Mouse (Mus musculus) bone marrow, adult 2 months (tissue): ENCODE data around the gene Zmynd10. TPM values are rescaled to one million over a fixed set of nuclear protein-coding genes. Genes with fewer than 3 reads are reported as not detected.
A peak's percentile ranks its signal among the peaks of the same experiment; 100 is the strongest.
"Not testable (repeated sequence)": the region's sequence is repeated elsewhere in the genome, so short reads cannot be mapped to it uniquely, and the experiment has no call there.

Experiments used
- H3K27ac ChIP-seq: fragments of 200-500 bp; 2 replicates; pipeline ENCODE4 v1.5.1; 2012; ENCODE audit warnings: low read depth, mild to moderate bottlenecking, control low read depth, inconsistent platforms, low read length; ENCODE audit not compliant: control insufficient read depth, poor library complexity, insufficient read depth
- H3K4me1 ChIP-seq: fragments of 200-500 bp; 2 replicates; pipeline ENCODE4 v1.6.1; 2011; ENCODE audit warnings: low read length; ENCODE audit not compliant: control insufficient read depth, insufficient read depth
- H3K4me3 ChIP-seq: fragments of 200-500 bp; replicated peaks from 2 replicates; pipeline ENCODE3; 2011; ENCODE audit warnings: mild to moderate bottlenecking, low read depth, low read length, control low read depth; ENCODE audit not compliant: control insufficient read depth
- CTCF ChIP-seq: fragments of 200-500 bp; IDR thresholded peaks from 2 replicates; pipeline ENCODE4 v1.5.1; 2011; ENCODE audit warnings: low read length, control low read depth; ENCODE audit not compliant: control insufficient read depth, insufficient read depth
- POLR2A ChIP-seq: fragments of 200-500 bp; IDR thresholded peaks from 2 replicates; pipeline ENCODE4 v1.6.1; 2011; ENCODE audit warnings: low read depth, mild to moderate bottlenecking, control low read depth, low read length, borderline replicate concordance; ENCODE audit not compliant: control insufficient read depth
- WGBS: fragments of 180-500 bp; shearing (Covaris S2); methylation state at CpG from one replicate; pipeline ENCODE4 v1.1.7; 2018; 5-methylcytosine and 5-hydroxymethylcytosine counted together
- polyA plus RNA-seq: library from polyadenylated mRNA; stranded (reverse); fragments of >200 nt; gene quantifications from 2 replicates; pipeline ENCODE4 v1.2.4, GENCODE M21; 2011; ENCODE audit warnings: low replicate concordance; ENCODE audit not compliant: missing spikeins, insufficient read depth, insufficient read length

The Zmynd10 gene
- polyA plus RNA-seq, 1 experiment, result not detected

GRCm38 (mm10) chr9:107555031-107555457 lies 7.9 kb downstream of the Zmynd10 start:
- peak overlapping the region; percentile 98 for H3K27ac ChIP-seq
- TF ChIP-seq CTCF (no peak), POLR2A (0 out of 2 replicates have a peak, but pooled peaks have one; percentile 35)
- under 1% methylated on average over 23 of the region's 23 CpGs for WGBS
- H3K4me1 ChIP-seq, result peaks cover 12% of the 10 kb centered on the region
- H3K4me3 ChIP-seq, result peak overlapping the region; percentile 94

DNA sequence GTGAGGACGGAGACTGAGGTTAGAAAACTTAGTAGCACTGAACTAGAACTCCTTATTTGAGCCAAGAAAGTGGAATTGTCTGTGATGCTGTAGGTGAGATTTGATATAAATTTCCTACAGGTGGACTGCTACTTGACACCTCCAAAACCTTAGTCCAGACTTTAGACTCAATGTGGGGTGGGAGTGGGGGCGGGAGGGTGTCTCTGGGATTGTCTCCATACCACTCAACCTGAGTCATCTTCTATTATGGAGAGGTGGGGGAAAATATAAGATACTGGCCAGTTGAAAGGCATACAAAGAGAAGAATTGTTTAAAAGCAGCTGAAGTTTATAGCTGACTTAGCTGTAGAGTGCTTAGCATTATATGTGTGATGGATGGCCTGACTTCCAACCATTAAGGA lies 8.6 kb downstream of the Zmynd10 start:
- TF ChIP-seq CTCF, result no peak
- no peak for TF ChIP-seq POLR2A
- WGBS, result 34% methylated on average over 2 of the region's 2 CpGs
- Histone ChIP-seq H3K27ac (peak overlapping the region; percentile 98; the same call in 1 of the 2 replicates), H3K4me1 (peaks cover 11% of the 10 kb centered on the region), H3K4me3 (peak overlapping the region; percentile 94)

DNA sequence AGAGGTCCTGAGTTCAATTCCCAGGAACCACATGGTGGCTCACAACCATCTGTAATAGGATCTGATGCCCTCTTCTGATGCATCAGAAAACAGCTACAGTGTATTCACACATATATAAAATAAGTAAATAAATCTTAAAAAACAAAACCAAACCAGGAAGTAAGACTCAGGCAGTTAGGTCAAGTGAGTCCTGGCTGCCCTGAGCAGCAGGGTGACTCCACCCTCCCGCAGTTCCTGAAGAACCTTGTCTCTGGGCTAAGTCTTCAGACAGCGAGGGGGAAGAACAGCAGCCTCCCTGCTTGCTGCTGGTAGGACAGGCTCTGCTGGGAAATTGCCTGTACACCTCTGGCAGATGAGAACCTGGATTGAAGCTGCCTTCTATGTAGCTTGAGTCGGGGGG lies 9.2 kb downstream of the Zmynd10 start:
- Histone ChIP-seq H3K4me1 (peaks cover 6% of the 10 kb centered on the region), H3K27ac (peak overlapping the region; percentile 53; the same call in 1 of the 2 replicates), H3K4me3 (no peak overlapping the region)
- 19% methylated on average over 3 of the region's 3 CpGs for WGBS
- TF ChIP-seq CTCF, result no peak
- no peak for TF ChIP-seq POLR2A

DNA sequence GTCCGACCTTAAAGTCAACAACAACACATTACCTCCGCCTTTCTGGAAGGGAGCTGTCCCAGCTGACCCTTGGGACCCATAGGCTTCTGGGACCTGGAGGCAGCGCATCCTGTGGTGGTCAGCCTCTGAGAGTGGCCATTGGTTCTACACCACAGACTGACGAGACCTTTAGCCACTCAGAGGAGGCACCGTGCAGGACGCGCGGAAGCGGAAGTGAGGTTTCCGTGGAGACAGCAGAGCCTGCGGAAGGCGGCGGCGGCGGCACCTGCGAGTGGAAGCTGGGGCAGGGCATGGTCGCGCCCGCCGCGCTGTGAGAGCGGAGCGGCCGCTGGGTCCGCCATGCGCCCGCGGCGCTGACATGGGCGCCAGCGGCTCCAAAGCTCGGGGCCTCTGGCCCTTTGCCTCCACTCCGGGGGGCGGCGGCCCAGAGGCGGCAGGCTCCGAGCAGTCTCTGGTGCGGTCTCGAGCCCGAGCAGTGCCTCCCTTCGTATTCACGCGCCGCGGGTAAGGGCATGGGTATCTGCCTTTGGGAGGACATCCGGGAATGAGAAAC lies 16.0 kb downstream of the Zmynd10 start, which contains the start of gene Tusc2:
TSS of gene Tusc2 (plus strand) at position 227 of the 553 bp plus-strand sequence.
- Histone ChIP-seq H3K27ac (peak within 1 kb of the TSS; percentile 66), H3K4me1 (no peaks in the 10 kb centered on the region; the same call in 1 of the 2 replicates), H3K4me3 (peak within 1 kb of the TSS; percentile 50)
- TF ChIP-seq POLR2A (peak; percentile 74; the same call in 1 of the 2 replicates), CTCF (no peak)
- WGBS, result under 1% methylated on average over 46 of the region's 46 CpGs

- not testable (repeated sequence) for H3K27ac ChIP-seq, H3K4me3 ChIP-seq, H3K4me1 ChIP-seq
- 42% methylated on average over 5 of the region's 5 CpGs for WGBS
These were observed 18.5 kb downstream of the Zmynd10 start for GRCm38 (mm10) chr9:107565556-107565955.

DNA sequence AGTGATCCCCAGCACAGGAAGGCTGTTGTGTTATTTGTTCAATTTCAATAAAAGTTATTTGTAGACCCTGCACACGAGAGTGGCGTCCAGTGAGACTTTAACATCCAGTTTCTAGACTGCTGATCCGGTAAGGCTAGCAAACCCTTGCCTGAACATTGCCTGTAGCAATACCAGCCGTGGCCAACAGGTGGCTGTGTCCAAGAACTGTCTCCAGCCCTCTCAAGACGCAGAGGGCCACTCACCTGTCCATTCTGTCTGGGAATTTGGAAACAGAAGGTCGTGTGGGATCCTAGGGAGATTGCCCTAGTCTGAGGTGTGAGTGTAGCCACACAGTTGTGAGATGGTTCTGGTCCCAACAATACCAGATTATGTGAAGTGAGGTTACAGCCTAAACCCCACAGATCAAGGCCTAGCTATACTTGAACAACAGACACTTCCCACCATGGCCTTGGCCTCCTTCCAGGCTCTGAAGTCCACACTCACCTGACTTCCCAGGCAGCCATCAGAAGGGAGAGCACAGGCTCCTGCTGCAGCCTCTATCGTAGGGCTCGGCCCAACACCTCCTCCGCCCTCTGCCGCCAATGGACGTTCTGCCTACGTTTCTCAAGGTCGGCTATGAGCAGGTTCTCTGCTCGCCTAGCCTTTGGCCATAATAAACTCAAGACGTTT lies 19.1 kb downstream of the Zmynd10 start:
- TF ChIP-seq POLR2A (no peak), CTCF (peak; percentile 88)
- no peak overlapping the region for H3K4me3 ChIP-seq
- H3K27ac ChIP-seq, result no peak overlapping the region
- no peaks in the 10 kb centered on the region; the same call in 1 of the 2 replicates for H3K4me1 ChIP-seq
- 58% methylated on average over 15 of the region's 15 CpGs for WGBS

- Histone ChIP-seq H3K4me1 (no peaks in the 10 kb centered on the region; the same call in 1 of the 2 replicates), H3K4me3 (no peak overlapping the region), H3K27ac (no peak overlapping the region)
- TF ChIP-seq CTCF (no peak), POLR2A (no peak)
- WGBS, result 46% methylated on average over 3 of the region's 3 CpGs
These were observed 19.8 kb downstream of the Zmynd10 start for GRCm38 (mm10) chr9:107566855-107567254.

DNA sequence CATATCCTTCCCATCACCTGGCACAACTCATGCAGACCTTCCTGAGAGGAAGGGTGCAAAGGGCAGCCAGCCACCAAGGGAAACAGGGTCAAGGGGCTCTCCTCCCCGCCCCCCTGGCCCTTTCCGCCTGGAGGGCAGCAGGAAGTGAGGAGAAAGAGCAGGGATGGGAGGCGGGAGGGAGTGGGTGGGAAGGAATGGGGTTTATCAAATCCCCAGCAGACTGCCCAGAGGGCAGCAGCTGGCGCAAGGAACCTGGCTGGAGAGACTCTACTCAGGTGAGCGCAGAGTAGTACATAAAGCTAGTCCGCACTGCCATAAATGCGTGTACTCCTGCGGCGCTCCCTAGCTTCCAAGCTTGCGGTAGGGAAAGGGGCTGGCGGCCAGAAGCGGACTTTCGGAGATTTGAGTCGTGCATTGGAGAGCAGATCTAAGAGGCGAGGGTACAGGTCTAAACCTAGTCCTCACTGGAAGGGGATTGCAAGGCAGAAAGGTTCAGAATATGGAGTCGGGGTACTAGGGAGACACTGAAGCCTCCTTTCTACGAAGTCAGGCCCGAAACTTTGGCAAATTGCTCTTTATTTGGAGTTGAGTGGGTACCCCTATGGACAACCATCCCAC lies 20.7 kb downstream of the Zmynd10 start, which contains the start of gene Hyal2:
TSS of gene Hyal2 (plus strand) at position 244 of the 618 bp plus-strand sequence.
- H3K4me1 ChIP-seq, result no peaks in the 10 kb centered on the region; the same call in 1 of the 2 replicates
- H3K4me3 ChIP-seq, result peak within 1 kb of the TSS; percentile 74
- H3K27ac ChIP-seq, result peak within 1 kb of the TSS; percentile 9; the same call in 1 of the 2 replicates
- no peak for TF ChIP-seq POLR2A
- TF ChIP-seq CTCF, result no peak
- WGBS, result 64% methylated on average over 18 of the region's 18 CpGs
